Mouse (Mus musculus): ENCODE data around the gene Rps6ka1. TPM values are rescaled to one million over a fixed set of nuclear protein-coding genes. Genes with fewer than 3 reads are reported as not detected.
"Not testable (repeated sequence)": the region's sequence is repeated elsewhere in the genome, so short reads cannot be mapped to it uniquely, and the experiment has no call there.

Gene Rps6ka1
- polyA plus RNA-seq, 1 experiment: 100 TPM

GRCm38 (mm10) chr4:133910236-133911211, 22.9 kb upstream of the Rps6ka1 start:
- TF ChIP-seq CTCF (IDR thresholded peaks at IDR 0.05; ENCODE audit: low read depth, low read length) (peak; percentile 69), POLR2A (IDR thresholded peaks at IDR 0.05; ENCODE audit: borderline replicate concordance, low read depth, low read length) (0 out of 2 replicates have a peak, but pooled peaks have one; percentile 27)
- Histone ChIP-seq H3K27ac (ENCODE audit: insufficient read depth, low read depth, low read length) (peak overlapping the region; percentile 95), H3K4me1 (ENCODE audit: control insufficient read depth, insufficient read depth, low read length) (peaks cover 30% of the 10 kb centered on the region), H3K4me3 (ENCODE audit: insufficient read depth, low read length) (peak overlapping the region; percentile 76)

GRCm38 (mm10) chr4:133908051-133908450, 20.5 kb upstream of the Rps6ka1 start:
- H3K4me3 ChIP-seq (ENCODE audit: insufficient read depth, low read length): no peak overlapping the region
- TF ChIP-seq CTCF (IDR thresholded peaks at IDR 0.05; ENCODE audit: low read depth, low read length) (no peak), POLR2A (IDR thresholded peaks at IDR 0.05; ENCODE audit: borderline replicate concordance, low read depth, low read length) (no peak)
- peak overlapping the region; percentile 99 for H3K27ac ChIP-seq (ENCODE audit: insufficient read depth, low read depth, low read length)
- peaks cover 51% of the 10 kb centered on the region for H3K4me1 ChIP-seq (ENCODE audit: control insufficient read depth, insufficient read depth, low read length)

- Histone ChIP-seq H3K27ac (ENCODE audit: insufficient read depth, low read depth, low read length) (peak overlapping the region; percentile 99), H3K4me1 (ENCODE audit: control insufficient read depth, insufficient read depth, low read length) (peaks cover 53% of the 10 kb centered on the region), H3K4me3 (ENCODE audit: insufficient read depth, low read length) (peak overlapping the region; percentile 20; the same call in 1 of the 2 replicates)
- TF ChIP-seq POLR2A (IDR thresholded peaks at IDR 0.05; ENCODE audit: borderline replicate concordance, low read depth, low read length): no peak
- TF ChIP-seq CTCF (IDR thresholded peaks at IDR 0.05; ENCODE audit: low read depth, low read length): no peak
Measured at GRCm38 (mm10) chr4:133907086-133907485, 19.5 kb upstream of the Rps6ka1 start.

- H3K4me3 ChIP-seq (ENCODE audit: insufficient read depth, low read length): not testable (repeated sequence)
- Histone ChIP-seq H3K4me1 (ENCODE audit: control insufficient read depth, insufficient read depth, low read length) (peaks cover 50% of the 10 kb centered on the region), H3K27ac (ENCODE audit: insufficient read depth, low read depth, low read length) (peak overlapping the region; percentile 99)
Measured at GRCm38 (mm10) chr4:133906336-133906735, 18.7 kb upstream of the Rps6ka1 start.

- Histone ChIP-seq H3K4me1 (ENCODE audit: control insufficient read depth, insufficient read depth, low read length) (peaks cover 48% of the 10 kb centered on the region), H3K27ac (ENCODE audit: insufficient read depth, low read depth, low read length) (peak overlapping the region; percentile 63), H3K4me3 (ENCODE audit: insufficient read depth, low read length) (no peak overlapping the region)
- TF ChIP-seq CTCF (IDR thresholded peaks at IDR 0.05; ENCODE audit: low read depth, low read length): no peak
Measured at GRCm38 (mm10) chr4:133905167-133905566, 17.6 kb upstream of the Rps6ka1 start.

- Histone ChIP-seq H3K4me1 (ENCODE audit: control insufficient read depth, insufficient read depth, low read length) (peaks cover 44% of the 10 kb centered on the region), H3K4me3 (ENCODE audit: insufficient read depth, low read length) (no peak overlapping the region), H3K27ac (ENCODE audit: insufficient read depth, low read depth, low read length) (peak overlapping the region; percentile 63)
- no peak for TF ChIP-seq POLR2A (IDR thresholded peaks at IDR 0.05; ENCODE audit: borderline replicate concordance, low read depth, low read length)
- TF ChIP-seq CTCF (IDR thresholded peaks at IDR 0.05; ENCODE audit: low read depth, low read length): no peak
Measured at GRCm38 (mm10) chr4:133904326-133904725, 16.7 kb upstream of the Rps6ka1 start.

- peak overlapping the region; percentile 21 for H3K27ac ChIP-seq (ENCODE audit: insufficient read depth, low read depth, low read length)
- H3K4me1 ChIP-seq (ENCODE audit: control insufficient read depth, insufficient read depth, low read length): peaks cover 41% of the 10 kb centered on the region
- H3K4me3 ChIP-seq (ENCODE audit: insufficient read depth, low read length): no peak overlapping the region
- TF ChIP-seq CTCF (IDR thresholded peaks at IDR 0.05; ENCODE audit: low read depth, low read length) (no peak), POLR2A (IDR thresholded peaks at IDR 0.05; ENCODE audit: borderline replicate concordance, low read depth, low read length) (no peak)
Measured at GRCm38 (mm10) chr4:133903372-133903771, 15.8 kb upstream of the Rps6ka1 start.

- no peak for TF ChIP-seq CTCF (IDR thresholded peaks at IDR 0.05; ENCODE audit: low read depth, low read length)
- no peak for TF ChIP-seq POLR2A (IDR thresholded peaks at IDR 0.05; ENCODE audit: borderline replicate concordance, low read depth, low read length)
- Histone ChIP-seq H3K4me3 (ENCODE audit: insufficient read depth, low read length) (no peak overlapping the region), H3K4me1 (ENCODE audit: control insufficient read depth, insufficient read depth, low read length) (peaks cover 33% of the 10 kb centered on the region), H3K27ac (ENCODE audit: insufficient read depth, low read depth, low read length) (no peak overlapping the region)
Measured at GRCm38 (mm10) chr4:133902510-133902909, 14.9 kb upstream of the Rps6ka1 start.

GRCm38 (mm10) chr4:133900887-133901286, 13.3 kb upstream of the Rps6ka1 start:
- TF ChIP-seq CTCF (IDR thresholded peaks at IDR 0.05; ENCODE audit: low read depth, low read length): no peak
- no peak for TF ChIP-seq POLR2A (IDR thresholded peaks at IDR 0.05; ENCODE audit: borderline replicate concordance, low read depth, low read length)
- Histone ChIP-seq H3K4me3 (ENCODE audit: insufficient read depth, low read length) (no peak overlapping the region), H3K27ac (ENCODE audit: insufficient read depth, low read depth, low read length) (no peak overlapping the region), H3K4me1 (ENCODE audit: control insufficient read depth, insufficient read depth, low read length) (peaks cover 30% of the 10 kb centered on the region)

GRCm38 (mm10) chr4:133900352-133900751, 12.8 kb upstream of the Rps6ka1 start:
- Histone ChIP-seq H3K4me1 (ENCODE audit: control insufficient read depth, insufficient read depth, low read length) (peaks cover 26% of the 10 kb centered on the region), H3K27ac (ENCODE audit: insufficient read depth, low read depth, low read length) (no peak overlapping the region), H3K4me3 (ENCODE audit: insufficient read depth, low read length) (no peak overlapping the region)
- TF ChIP-seq CTCF (IDR thresholded peaks at IDR 0.05; ENCODE audit: low read depth, low read length): no peak
- TF ChIP-seq POLR2A (IDR thresholded peaks at IDR 0.05; ENCODE audit: borderline replicate concordance, low read depth, low read length): no peak

Data from bone marrow macrophage, adult 2 months (primary cell).